ENCODE assay signal across 23 mouse cellular contexts in genomic region chr8:90817293-90817692, GRCm38 (mm10). TPM values are rescaled to one million over a fixed set of nuclear protein-coding genes. Genes with fewer than 3 reads are reported as not detected.
DNase-seq lines count a peak whose midpoint lies in the region; ATAC-seq and TF ChIP-seq lines count a peak whose summit lies in the region.
"Had no signal": no experiment of that assay in that cellular context is flagged by ENCODE, and none has a peak within 500 bp of the region (broad histone marks: within the 10 kb centered on the region; RNA-seq: fewer than 3 reads in every experiment).

Gm19935 (minus strand) TSS chr8:90817393.

- no peaks in the 10 kb centered on the region for H3K36me3 ChIP-seq in forebrain, postnatal 0 days (ENCODE audit: insufficient read depth)
- no peaks in the 10 kb centered on the region for H3K36me3 ChIP-seq in forebrain, embryonic 13.5 days (ENCODE audit: poor library complexity, severe bottlenecking)
- no peaks in the 10 kb centered on the region for H3K36me3 ChIP-seq in midbrain, embryonic 13.5 days
- H3K36me3 ChIP-seq in midbrain, embryonic 16.5 days (ENCODE audit: control insufficient read depth, insufficient read depth, low read length), result no peaks in the 10 kb centered on the region
- no peaks in the 10 kb centered on the region for H3K36me3 ChIP-seq in hindbrain, embryonic 14.5 days (replicated peaks; ENCODE audit: control insufficient read depth, insufficient read depth)
- no peaks in the 10 kb centered on the region for H3K36me3 ChIP-seq in neural tube, embryonic 15.5 days
- H3K36me3 ChIP-seq in heart, adult 2 months (ENCODE audit: control insufficient read depth, insufficient read depth, low read length), result no peaks in the 10 kb centered on the region
- H3K36me3 ChIP-seq: embryonic facial prominence, embryonic 13.5 days; limb, embryonic 12.5 days; liver, embryonic 12.5 days had no signal

- no peak for TF ChIP-seq EP300 in heart, adult 2 months (IDR thresholded peaks at IDR 0.05; ENCODE audit: insufficient read depth, low read depth, low read length)

- no peak for TF ChIP-seq CTCF in forebrain, postnatal 0 days (IDR thresholded peaks at IDR 0.05; ENCODE audit: low read depth)
- no peak for TF ChIP-seq CTCF in heart, adult 2 months (IDR thresholded peaks at IDR 0.05)

- no peaks in the 10 kb centered on the region for H3K27me3 ChIP-seq in forebrain, postnatal 0 days (ENCODE audit: insufficient read depth, low read length)
- no peaks in the 10 kb centered on the region for H3K27me3 ChIP-seq in forebrain, embryonic 13.5 days
- H3K27me3 ChIP-seq in midbrain, embryonic 13.5 days, result no peaks in the 10 kb centered on the region
- H3K27me3 ChIP-seq in midbrain, embryonic 16.5 days (ENCODE audit: control insufficient read depth, insufficient read depth, low read depth, low read length), result no peaks in the 10 kb centered on the region
- no peaks in the 10 kb centered on the region for H3K27me3 ChIP-seq in hindbrain, embryonic 14.5 days (ENCODE audit: control insufficient read depth, insufficient read depth, low read length)
- H3K27me3 ChIP-seq in neural tube, embryonic 15.5 days (replicated peaks), result no peaks in the 10 kb centered on the region
- H3K27me3 ChIP-seq in heart, adult 2 months (ENCODE audit: control insufficient read depth, insufficient read depth, low read length), result no peaks in the 10 kb centered on the region
- H3K27me3 ChIP-seq: embryonic facial prominence, embryonic 13.5 days; limb, embryonic 12.5 days; liver, embryonic 12.5 days had no signal

- no peaks in the 10 kb centered on the region for H3K4me1 ChIP-seq in forebrain, postnatal 0 days (ENCODE audit: insufficient read depth)
- peaks cover 15% of the 10 kb centered on the region for H3K4me1 ChIP-seq in forebrain, embryonic 13.5 days
- H3K4me1 ChIP-seq in midbrain, embryonic 13.5 days (replicated peaks), result peaks cover 16% of the 10 kb centered on the region
- H3K4me1 ChIP-seq in midbrain, embryonic 16.5 days (ENCODE audit: control insufficient read depth, insufficient read depth, low read length), result peaks cover 9% of the 10 kb centered on the region; the same call in 1 of the 2 replicates
- 0 out of 2 replicates have a peak, but pooled peaks cover 12% of the 10 kb centered on the region for H3K4me1 ChIP-seq in hindbrain, embryonic 14.5 days (replicated peaks; ENCODE audit: control insufficient read depth, insufficient read depth, low read length)
- peaks cover 10% of the 10 kb centered on the region for H3K4me1 ChIP-seq in neural tube, embryonic 15.5 days
- H3K4me1 ChIP-seq in heart, adult 2 months (ENCODE audit: control insufficient read depth, insufficient read depth, low read length), result no peaks in the 10 kb centered on the region
- H3K4me1 ChIP-seq: limb, embryonic 12.5 days; liver, embryonic 12.5 days had no signal

- WGBS in forebrain, postnatal 0 days, result 86% methylated on average over 2 of the region's 2 CpGs
- 92% methylated on average over 2 of the region's 2 CpGs for WGBS in forebrain, embryonic 13.5 days
- WGBS in midbrain, embryonic 13.5 days, result 92% methylated on average over 2 of the region's 2 CpGs
- 79% methylated on average over 2 of the region's 2 CpGs for WGBS in midbrain, embryonic 16.5 days
- WGBS in hindbrain, embryonic 14.5 days, result 88% methylated on average over 2 of the region's 2 CpGs
- WGBS in neural tube, embryonic 15.5 days, result 85% methylated on average over 2 of the region's 2 CpGs
- 80% methylated on average over 2 of the region's 2 CpGs for WGBS in heart, adult 2 months

- H3K9me3 ChIP-seq in forebrain, postnatal 0 days (ENCODE audit: low read length), result no peaks in the 10 kb centered on the region
- H3K9me3 ChIP-seq in forebrain, embryonic 13.5 days (replicated peaks), result no peaks in the 10 kb centered on the region
- H3K9me3 ChIP-seq in midbrain, embryonic 13.5 days, result no peaks in the 10 kb centered on the region
- no peaks in the 10 kb centered on the region for H3K9me3 ChIP-seq in midbrain, embryonic 16.5 days (replicated peaks; ENCODE audit: control insufficient read depth, low read length, poor library complexity, severe bottlenecking)
- H3K9me3 ChIP-seq in hindbrain, embryonic 14.5 days (ENCODE audit: control insufficient read depth, low read length), result no peaks in the 10 kb centered on the region
- H3K9me3 ChIP-seq in neural tube, embryonic 15.5 days (replicated peaks), result no peaks in the 10 kb centered on the region
- H3K9me3 ChIP-seq: embryonic facial prominence, embryonic 13.5 days; limb, embryonic 12.5 days; liver, embryonic 12.5 days had no signal

- intact Hi-C loops in heart, adult 2 months (cut with DNase I), result no loop called here

- no peak for TF ChIP-seq POLR2A in heart, adult 2 months (IDR thresholded peaks at IDR 0.05; ENCODE audit: insufficient read depth, low read depth, low read length)

- H3K79me2 ChIP-seq in heart, adult 2 months (replicated peaks; ENCODE audit: control insufficient read depth, insufficient read depth, low read length), result no peaks in the 10 kb centered on the region

- H3K4me3 ChIP-seq in forebrain, postnatal 0 days (ENCODE audit: low read depth, low read length), result no peak within 1 kb of the TSS
- no peak within 1 kb of the TSS for H3K4me3 ChIP-seq in forebrain, embryonic 13.5 days
- no peak within 1 kb of the TSS for H3K4me3 ChIP-seq in midbrain, embryonic 13.5 days (replicated peaks)
- H3K4me3 ChIP-seq in midbrain, embryonic 16.5 days (ENCODE audit: low read depth, low read length), result no peak within 1 kb of the TSS
- no peak within 1 kb of the TSS for H3K4me3 ChIP-seq in hindbrain, embryonic 14.5 days (replicated peaks; ENCODE audit: low read length)
- no peak within 1 kb of the TSS for H3K4me3 ChIP-seq in neural tube, embryonic 15.5 days (replicated peaks)
- no peak within 1 kb of the TSS for H3K4me3 ChIP-seq in heart, adult 2 months
- H3K4me3 ChIP-seq: embryonic facial prominence, embryonic 13.5 days; limb, embryonic 12.5 days; liver, embryonic 12.5 days; myocyte had no signal

- no peak within 1 kb of the TSS for H3K9ac ChIP-seq in forebrain, postnatal 0 days
- no peak within 1 kb of the TSS for H3K9ac ChIP-seq in forebrain, embryonic 13.5 days
- H3K9ac ChIP-seq in midbrain, embryonic 13.5 days (replicated peaks), result no peak within 1 kb of the TSS
- no peak within 1 kb of the TSS for H3K9ac ChIP-seq in midbrain, embryonic 16.5 days (ENCODE audit: low read depth, low read length)
- no peak within 1 kb of the TSS for H3K9ac ChIP-seq in hindbrain, embryonic 14.5 days
- H3K9ac ChIP-seq in neural tube, embryonic 15.5 days (replicated peaks), result 0 out of 2 replicates have a peak within 1 kb of the TSS, but pooled peaks have one; percentile 3
- H3K9ac ChIP-seq in heart, adult 2 months (ENCODE audit: low read depth, low read length), result no peak within 1 kb of the TSS
- H3K9ac ChIP-seq: embryonic facial prominence, embryonic 13.5 days; limb, embryonic 12.5 days; liver, embryonic 12.5 days; lung, embryonic 14.5 days had no signal

- no peak for ATAC-seq in forebrain, postnatal 0 days
- no peak for ATAC-seq in forebrain, embryonic 13.5 days
- ATAC-seq in midbrain, embryonic 13.5 days, result no peak
- no peak for ATAC-seq in midbrain, embryonic 16.5 days
- ATAC-seq in hindbrain, embryonic 14.5 days (ENCODE audit: low FRiP score), result no peak
- no peak for ATAC-seq in neural tube, embryonic 15.5 days (ENCODE audit: low FRiP score)
- ATAC-seq: inflammation-experienced regulatory T-cells, adult 6 months; liver, embryonic 12.5 days had no signal

- H3K27ac ChIP-seq in forebrain, postnatal 0 days (ENCODE audit: low read depth, low read length), result no peak within 1 kb of the TSS
- no peak within 1 kb of the TSS for H3K27ac ChIP-seq in forebrain, embryonic 13.5 days
- H3K27ac ChIP-seq in midbrain, embryonic 13.5 days, result peak within 1 kb of the TSS; percentile 56; the same call in 1 of the 2 replicates
- H3K27ac ChIP-seq in midbrain, embryonic 16.5 days (ENCODE audit: low read length), result no peak within 1 kb of the TSS
- H3K27ac ChIP-seq in hindbrain, embryonic 14.5 days, result peak within 1 kb of the TSS; percentile 40
- H3K27ac ChIP-seq in neural tube, embryonic 15.5 days (replicated peaks), result peak within 1 kb of the TSS; percentile 51
- no peak within 1 kb of the TSS for H3K27ac ChIP-seq in heart, adult 2 months
- H3K27ac ChIP-seq: embryonic facial prominence, embryonic 13.5 days; limb, embryonic 12.5 days; liver, embryonic 12.5 days had no signal

- 0 out of 2 replicates have a peak within 1 kb of the TSS, but pooled peaks have one; percentile 1 for H3K4me2 ChIP-seq in forebrain, postnatal 0 days (ENCODE audit: low read depth)
- no peak within 1 kb of the TSS for H3K4me2 ChIP-seq in forebrain, embryonic 13.5 days
- H3K4me2 ChIP-seq in midbrain, embryonic 13.5 days (replicated peaks), result no peak within 1 kb of the TSS
- H3K4me2 ChIP-seq in midbrain, embryonic 16.5 days (ENCODE audit: low read length), result no peak within 1 kb of the TSS
- H3K4me2 ChIP-seq in hindbrain, embryonic 14.5 days (replicated peaks), result no peak within 1 kb of the TSS
- peak within 1 kb of the TSS; percentile 15; the same call in 1 of the 2 replicates for H3K4me2 ChIP-seq in neural tube, embryonic 15.5 days
- H3K4me2 ChIP-seq: embryonic facial prominence, embryonic 13.5 days; heart, embryonic 11.5 days; limb, embryonic 12.5 days; liver, embryonic 12.5 days; lung, embryonic 14.5 days had no signal

- DNase-seq in forebrain, postnatal 0 days, result no peak
- DNase-seq in hindbrain, embryonic 14.5 days (ENCODE audit: low spot score), result no peak
- no peak for DNase-seq in heart, adult 2 months
- DNase-seq: adrenal gland, adult 8-10 months; cerebellum, adult 9-11 months; heart, postnatal 10 days; kidney, adult 8-10 months; kidney, postnatal 25 days; lung, embryonic 14.5 days; lung, postnatal 4 days; right cerebral cortex, adult 18-20 months; thymus, postnatal 36 days had no signal

RNA-seq across cellular contexts. Expression of gene Gm19935, which starts in this region (rescaled TPM):
- total RNA-seq in forebrain, postnatal 0 days (2014; rRNA removed), result 2.5 and 5.0 TPM in 2 replicates
- 2.9 and 4.6 TPM in 2 replicates for polyA plus RNA-seq in forebrain, postnatal 0 days (2015; fragmentation: Nextera tagmentation; extraction: Ambion mirVana)
- polyA plus RNA-seq in forebrain, embryonic 13.5 days (2015; fragmentation: Nextera tagmentation; extraction: Ambion mirVana), result 0.43 TPM in 1 of 2 replicates, not detected in the other
- not detected in 2 replicates for polyA plus RNA-seq in midbrain, embryonic 13.5 days (2015; fragmentation: Nextera tagmentation; extraction: Ambion mirVana)
- polyA plus RNA-seq in midbrain, embryonic 16.5 days (2015; fragmentation: Nextera tagmentation; extraction: Ambion mirVana), result 1.2 and 1.8 TPM in 2 replicates
- polyA plus RNA-seq in hindbrain, embryonic 14.5 days (2014; fragmentation: Nextera tagmentation; extraction: Ambion mirVana), result 2.6 and 2.7 TPM in 2 replicates
- 3.3 and 4.0 TPM in 2 replicates for polyA plus RNA-seq in neural tube, embryonic 15.5 days (2015; fragmentation: Nextera tagmentation; extraction: Ambion mirVana)
- not detected for total RNA-seq in heart, adult 2 months (2021)
- 1.2 TPM in 1 of 2 replicates, not detected in the other for polyA plus RNA-seq in heart, adult 2 months (2012; rRNA removed)
- total RNA-seq: heart, postnatal 10 days had no signal
- polyA plus RNA-seq: embryonic facial prominence, embryonic 13.5 days; heart, embryonic 11.5 days; inflammation-experienced regulatory T-cells, adult 6 months; limb, embryonic 12.5 days; liver, embryonic 12.5 days; lung, embryonic 14.5 days; myocyte; small intestine, adult 2 months had no signal

Comparison
In these comparisons a context has a peak if more than half of its experiments do, and no peak if none do; other contexts are left out.
1. H3K27ac ChIP-seq: peak in midbrain, embryonic 13.5 days (single experiment), hindbrain, embryonic 14.5 days (single experiment) and neural tube, embryonic 15.5 days (single experiment); none in forebrain, postnatal 0 days (single experiment), forebrain, embryonic 13.5 days (single experiment), midbrain, embryonic 16.5 days (single experiment) and heart, adult 2 months (single experiment).
2. H3K4me2 ChIP-seq: peak in forebrain, postnatal 0 days (single experiment) and neural tube, embryonic 15.5 days (single experiment); none in forebrain, embryonic 13.5 days (single experiment), midbrain, embryonic 13.5 days (single experiment), midbrain, embryonic 16.5 days (single experiment) and hindbrain, embryonic 14.5 days (single experiment).